Mouse (Mus musculus) CH12.LX (cell line): ENCODE results near the gene Epb41l5. TPM values are rescaled to one million over a fixed set of nuclear protein-coding genes. Genes with fewer than 3 reads are reported as not detected.

Experiments
- DNase-seq: peaks from one replicate; pipeline ENCODE4 v3.0.0-alpha.2; 2013; ENCODE audit errors: extremely low read depth
- H3K27ac ChIP-seq: 2 replicates; pipeline ENCODE4 v1.5.1; 2012; ENCODE audit warnings: low read depth, mild to moderate bottlenecking, control low read depth, moderate library complexity; ENCODE audit not compliant: insufficient read depth
- H3K27me3 ChIP-seq: replicated peaks from 2 replicates; pipeline ENCODE3; 2012; ENCODE audit warnings: inconsistent platforms
- H3K36me3 ChIP-seq, 2 experiments: replicated peaks in 1 of 2; 2 replicates each; pipeline versions ENCODE3 to v1.6.1; 2012; ENCODE audit warnings: inconsistent platforms in 1 of 2, low read length in 1 of 2, mild to moderate bottlenecking in 1 of 2, mixed read lengths in 1 of 2, moderate library complexity in 1 of 2; ENCODE audit not compliant: control insufficient read depth in 1 of 2, insufficient read depth in 1 of 2
- H3K4me1 ChIP-seq, 2 experiments: 2 replicates each; pipeline ENCODE4 v1.6.1; 2012; ENCODE audit warnings: inconsistent platforms in 1 of 2, moderate library complexity in 1 of 2; ENCODE audit not compliant: insufficient read depth in 2 of 2, control insufficient read depth in 1 of 2
- H3K4me2 ChIP-seq: 2 replicates; pipeline ENCODE4 v1.6.1; 2012; ENCODE audit warnings: low read depth, mild to moderate bottlenecking, control low read depth; ENCODE audit not compliant: poor library complexity, insufficient read depth, severe bottlenecking
- H3K4me3 ChIP-seq, 3 experiments: fragments of 150-350 bp in 1 of 3; sonication (generic) in 1 of 3; replicated peaks in 1 of 3; 2 replicates each; pipeline versions ENCODE3 to v1.5.1; 2011 to 2012; ENCODE audit warnings: low read depth in 2 of 3, low read length in 2 of 3, mild to moderate bottlenecking in 2 of 3, moderate library complexity in 2 of 3, control low read depth in 1 of 3, improper control_type of control experiment in 1 of 3, inconsistent platforms in 1 of 3, mixed read lengths in 1 of 3; ENCODE audit not compliant: poor library complexity in 1 of 3
- H3K79me2 ChIP-seq: replicated peaks from 2 replicates; pipeline ENCODE4 v1.6.1; 2012; ENCODE audit warnings: mild to moderate bottlenecking, moderate library complexity; ENCODE audit not compliant: control insufficient read depth, poor library complexity, insufficient read depth, severe bottlenecking; ENCODE audit errors: extremely low read depth
- H3K9ac ChIP-seq: 2 replicates; pipeline ENCODE4 v1.6.1; 2012; ENCODE audit warnings: low read depth, mild to moderate bottlenecking, control low read depth, moderate library complexity; ENCODE audit not compliant: insufficient read depth
- H3K9me3 ChIP-seq: replicated peaks from 2 replicates; pipeline ENCODE3; 2012; ENCODE audit warnings: low read length, inconsistent platforms, mixed read lengths
- BHLHE40 ChIP-seq: IDR thresholded peaks from 2 replicates; pipeline ENCODE4 v1.6.1; 2011; ENCODE audit warnings: mild to moderate bottlenecking, low read depth, low read length, improper control_type of control experiment
- CTCF ChIP-seq, 2 experiments: IDR thresholded peaks in 1 of 2; conservative IDR thresholded peaks in 1 of 2; 2 replicates each; pipeline ENCODE4 v1.5.1; 2011 to 2012; ENCODE audit warnings: low read depth in 2 of 2, low read length in 2 of 2, improper control_type of control experiment in 1 of 2, inconsistent platforms in 1 of 2, mild to moderate bottlenecking in 1 of 2, moderate library complexity in 1 of 2
- ELF1 ChIP-seq: IDR thresholded peaks from 2 replicates; pipeline ENCODE4 v1.6.1; 2014; ENCODE audit warnings: low read depth, mild to moderate bottlenecking, inconsistent platforms, low read length, improper control_type of control experiment
- EP300 ChIP-seq: IDR thresholded peaks from 2 replicates; pipeline ENCODE4 v1.6.1; 2011; ENCODE audit warnings: low read length, improper control_type of control experiment
- ETS1 ChIP-seq: conservative IDR thresholded peaks from 2 replicates; pipeline ENCODE4 v1.6.1; 2012; ENCODE audit warnings: low read depth, mild to moderate bottlenecking, inconsistent platforms, low read length, improper control_type of control experiment, moderate library complexity
- GABPA ChIP-seq: IDR thresholded peaks from 2 replicates; pipeline ENCODE4 v1.6.1; 2012; ENCODE audit warnings: low read depth, low read length, improper control_type of control experiment, inconsistent platforms; ENCODE audit not compliant: insufficient replicate concordance
- IRF4 ChIP-seq: IDR thresholded peaks from 2 replicates; pipeline ENCODE4 v1.6.1; 2014; ENCODE audit warnings: low read depth, mild to moderate bottlenecking, inconsistent platforms, low read length, improper control_type of control experiment
- JUN ChIP-seq: IDR thresholded peaks from 2 replicates; pipeline ENCODE4 v1.6.1; 2011; ENCODE audit warnings: low read depth, mild to moderate bottlenecking, low read length, improper control_type of control experiment, moderate library complexity; ENCODE audit not compliant: insufficient read depth
- KAT2A ChIP-seq: IDR thresholded peaks from 2 replicates; pipeline ENCODE4 v1.6.1; 2012; ENCODE audit warnings: low read length, improper control_type of control experiment, inconsistent platforms; ENCODE audit not compliant: insufficient replicate concordance
- MXI1 ChIP-seq: IDR thresholded peaks from 2 replicates; pipeline ENCODE4 v1.6.1; 2011; ENCODE audit warnings: mild to moderate bottlenecking, low read depth, low read length, improper control_type of control experiment
- NELFE ChIP-seq: IDR thresholded peaks from 2 replicates; pipeline ENCODE4 v1.6.1; 2011; ENCODE audit warnings: low read depth, low read length, improper control_type of control experiment
- PAX5 ChIP-seq: IDR thresholded peaks from 2 replicates; pipeline ENCODE4 v1.6.1; 2012; ENCODE audit warnings: low read length, inconsistent platforms, mixed read lengths
- POLR2A ChIP-seq: IDR thresholded peaks from 2 replicates; pipeline ENCODE4 v1.6.1; 2011; ENCODE audit warnings: low read depth, mild to moderate bottlenecking, improper control_type of control experiment, low read length
- POLR2AphosphoS2 ChIP-seq: IDR thresholded peaks from 2 replicates; pipeline ENCODE4 v1.6.1; 2011; ENCODE audit warnings: low read depth, low read length, improper control_type of control experiment
- RAD21 ChIP-seq: IDR thresholded peaks from 2 replicates; pipeline ENCODE4 v1.6.1; 2011; ENCODE audit warnings: low read depth, mild to moderate bottlenecking, low read length, improper control_type of control experiment, moderate library complexity
- RCOR1 ChIP-seq: conservative IDR thresholded peaks from 2 replicates; pipeline ENCODE4 v1.6.1; 2012; ENCODE audit warnings: low read depth, mild to moderate bottlenecking, inconsistent platforms, low read length, improper control_type of control experiment
- SMC3 ChIP-seq: IDR thresholded peaks from 2 replicates; pipeline ENCODE4 v1.6.1; 2011; ENCODE audit warnings: low read depth, low read length, improper control_type of control experiment
- TCF12 ChIP-seq: IDR thresholded peaks from 2 replicates; pipeline ENCODE4 v1.6.1; 2014; ENCODE audit warnings: low read depth, mild to moderate bottlenecking, inconsistent platforms, low read length, improper control_type of control experiment
- USF2 ChIP-seq: conservative IDR thresholded peaks from 2 replicates; pipeline ENCODE4 v1.6.1; 2011; ENCODE audit warnings: low read depth, low read length, improper control_type of control experiment
- ZC3H11A ChIP-seq: IDR thresholded peaks from 2 replicates; pipeline ENCODE4 v1.6.1; 2012; ENCODE audit warnings: low read depth, mild to moderate bottlenecking, inconsistent platforms, low read length, improper control_type of control experiment
- dilution Hi-C: fragments of 300-500 bp; cut with MboI; formaldehyde crosslinking; loops from 2 replicates; pipeline ENCODE4 v1.14.3; 2020; ENCODE audit warnings: low sequenced_read_pairs; ENCODE audit not compliant: extremely low pct_unique_long_range_greater_than_20kb, extremely low pct_ligation_motif_present
- in situ Hi-C: fragments of 300-500 bp; cut with MboI; formaldehyde crosslinking; loops from 3 replicates; pipeline ENCODE4 v1.14.3; 2019; ENCODE audit warnings: low sequenced_read_pairs, low pct_ligation_motif_present, low pct_unique_long_range_greater_than_20kb, mixed read lengths
- polyA plus RNA-seq: library from polyadenylated mRNA; unstranded; fragments of >175 nt; gene quantifications from 2 replicates; pipeline ENCODE4 v1.2.1, GENCODE M21; 2012; ENCODE audit warnings: low read depth; ENCODE audit not compliant: insufficient read length
- total RNA-seq, 2 experiments: library from RNA; depleted of rRNA; stranded (reverse); fragments of 300-350 nt in 1 of 2; fragments of >200 nt in 1 of 2; gene quantifications; 2 replicates each; pipeline ENCODE4 v1.2.3; 2012 to 2014

Epb41l5 gene
- total and polyA plus RNA-seq, 3 experiments, result 3.8 to 4.5 (median 4.3) TPM

DNA sequence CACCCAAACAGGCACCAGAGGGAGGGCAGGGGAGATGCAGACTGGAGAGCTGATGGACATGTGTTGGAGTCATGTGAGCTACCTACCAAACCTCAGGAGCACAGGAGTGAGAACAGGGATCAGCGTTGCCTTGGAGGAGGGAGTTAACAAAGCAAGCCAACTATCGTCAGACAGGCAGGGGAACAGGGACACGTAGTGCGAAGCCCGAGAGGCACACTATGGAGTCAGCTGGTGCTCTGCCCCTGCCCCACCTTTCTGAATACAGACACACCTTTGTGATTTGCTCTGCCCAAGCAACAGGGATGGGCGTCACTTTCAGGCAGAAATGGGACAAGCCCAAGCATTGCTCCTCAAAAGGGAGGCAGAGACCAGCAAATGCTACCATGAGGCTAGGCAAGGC lies 111.1 kb downstream of the Epb41l5 start:
- H3K4me3 ChIP-seq, result no peak overlapping the region
- dilution Hi-C loops (no loop called here), in situ Hi-C loops (no loop called here)
- H3K4me1 ChIP-seq, result peaks cover 0 to 5% of the 10 kb centered on the region in 2 experiments; a peak in 1 of 4 replicates
- no peaks in the 10 kb centered on the region for H3K36me3 ChIP-seq
- no peaks in the 10 kb centered on the region for H3K79me2 ChIP-seq
- TF ChIP-seq USF2 (no peak), SMC3 (no peak)
- H3K27me3 ChIP-seq, result no peaks in the 10 kb centered on the region
- H3K9me3 ChIP-seq, result no peaks in the 10 kb centered on the region
- no peak for DNase-seq
- H3K4me2 ChIP-seq, result no peak overlapping the region
- no peak overlapping the region for H3K27ac ChIP-seq
- no peak overlapping the region for H3K9ac ChIP-seq

DNA sequence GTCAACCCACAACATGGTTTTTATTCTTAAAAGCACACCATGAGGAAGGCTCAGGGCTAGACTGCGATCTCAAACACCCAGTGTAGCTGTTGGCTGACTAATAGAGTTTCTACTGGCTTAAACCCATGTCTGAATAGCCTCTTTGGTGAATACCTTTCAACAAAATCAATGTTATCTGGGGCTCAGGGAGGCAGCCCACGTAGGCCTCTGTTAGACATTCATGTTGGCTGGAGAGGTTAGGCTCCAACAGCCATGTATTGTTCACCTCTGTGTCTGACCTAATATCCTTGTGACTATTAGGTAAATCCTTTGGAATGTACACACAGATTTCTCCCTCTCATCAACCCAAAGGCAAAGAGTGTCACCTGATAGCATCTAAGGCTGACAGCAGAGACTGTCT lies 112.7 kb downstream of the Epb41l5 start:
- no peaks in the 10 kb centered on the region for H3K27me3 ChIP-seq
- no peaks in the 10 kb centered on the region for H3K79me2 ChIP-seq
- H3K4me3 ChIP-seq, result no peak overlapping the region
- TF ChIP-seq RCOR1, result no peak
- TF ChIP-seq ELF1, result no peak
- no peak for TF ChIP-seq NELFE
- no peak for TF ChIP-seq TCF12
- no peak for TF ChIP-seq PAX5
- H3K4me2 ChIP-seq, result no peak overlapping the region
- H3K4me1 ChIP-seq, result peaks cover 0 to 5% of the 10 kb centered on the region in 2 experiments; a peak in 1 of 4 replicates
- dilution Hi-C loops, result no loop called here
- H3K27ac ChIP-seq, result no peak overlapping the region
- no peak for DNase-seq
- no peaks in the 10 kb centered on the region for H3K9me3 ChIP-seq
- no peak overlapping the region for H3K9ac ChIP-seq
- in situ Hi-C loops, result no loop called here
- no peaks in the 10 kb centered on the region for H3K36me3 ChIP-seq

DNA sequence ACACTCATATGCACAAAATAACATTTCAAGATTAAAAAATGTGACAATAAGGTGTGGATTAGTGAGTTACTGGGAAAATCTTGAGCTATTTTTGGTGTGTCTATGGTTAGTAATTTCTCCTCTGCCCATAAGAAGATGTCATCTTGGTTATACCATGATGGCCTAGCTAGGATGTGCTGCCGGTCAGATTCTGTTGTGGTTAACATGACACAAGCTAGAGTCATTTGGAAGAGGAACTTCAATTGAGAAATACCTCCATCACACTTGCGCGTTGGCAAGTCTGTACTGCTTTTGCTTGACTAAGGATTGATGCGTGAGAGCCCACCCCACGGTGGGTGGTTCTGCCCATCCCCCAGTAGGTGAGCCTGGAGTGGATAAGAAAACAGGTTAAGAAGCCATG lies 114.5 kb downstream of the Epb41l5 start:
- Histone ChIP-seq H3K9ac (no peak overlapping the region), H3K36me3 (peaks cover 0 to 3% of the 10 kb centered on the region in 2 experiments), H3K9me3 (no peaks in the 10 kb centered on the region), H3K4me2 (no peak overlapping the region), H3K27ac (no peak overlapping the region), H3K79me2 (no peaks in the 10 kb centered on the region), H3K4me3 (no peak overlapping the region), H3K4me1 (peaks cover 0 to 4% of the 10 kb centered on the region in 2 experiments; a peak in 1 of 4 replicates), H3K27me3 (no peaks in the 10 kb centered on the region)
- in situ Hi-C loops, result no loop called here
- dilution Hi-C loops, result no loop called here
- no peak for DNase-seq
- TF ChIP-seq GABPA (no peak), ETS1 (no peak), EP300 (no peak), BHLHE40 (no peak), RAD21 (no peak), POLR2A (no peak), PAX5 (no peak), ZC3H11A (no peak), CTCF (conservative IDR thresholded peaks at IDR 0.05 in 1 of 2, IDR thresholded peaks at IDR 0.05 in 1 of 2; ENCODE audit: low read depth in 2 of 2, low read length in 2 of 2) (no peak), JUN (no peak), KAT2A (no peak), POLR2AphosphoS2 (no peak), MXI1 (no peak), IRF4 (no peak)
